Mouse (Mus musculus) gastrocnemius, postnatal 25 days (tissue): Measurements from ENCODE around the gene Dcp1a. TPM values are rescaled to one million over a fixed set of nuclear protein-coding genes. Genes with fewer than 3 reads are reported as not detected.
"Not testable (repeated sequence)": the region's sequence is repeated elsewhere in the genome, so short reads cannot be mapped to it uniquely, and the experiment has no call there.

Source experiments
- DNase-seq: peaks from one replicate; pipeline ENCODE4 v3.0.0; 2022
- total RNA-seq, 2 experiments: library from RNA; stranded (reverse); gene quantifications; 1 replicate in 1 of 2; 2 replicates in 1 of 2; pipeline ENCODE4 v1.2.3; 2021

The Dcp1a gene
- total RNA-seq, 2 experiments from 2014 or later, result 8.0 to 8.4 TPM

- DNase-seq, result no peak
Measured at GRCm38 (mm10) chr14:30519323-30519722, 40.0 kb downstream of the Dcp1a start.

GRCm38 (mm10) chr14:30523356-30523755 lies 44.0 kb downstream of the Dcp1a start:
- no peak for DNase-seq

- DNase-seq, result no peak
Measured at GRCm38 (mm10) chr14:30528392-30528791, 49.1 kb downstream of the Dcp1a start.

- no peak for DNase-seq
Measured at GRCm38 (mm10) chr14:30528961-30529360, 49.6 kb downstream of the Dcp1a start.

- no peak for DNase-seq
Measured at GRCm38 (mm10) chr14:30529454-30529853, 50.1 kb downstream of the Dcp1a start.

- DNase-seq, result no peak
Measured at GRCm38 (mm10) chr14:30530726-30531269, 51.5 kb downstream of the Dcp1a start.

- DNase-seq, result no peak
Measured at GRCm38 (mm10) chr14:30531431-30531830, 52.1 kb downstream of the Dcp1a start.

GRCm38 (mm10) chr14:30531896-30532295 lies 52.6 kb downstream of the Dcp1a start:
- DNase-seq, result no peak

GRCm38 (mm10) chr14:30533780-30534450 lies 54.6 kb downstream of the Dcp1a start:
- DNase-seq, result no peak

- DNase-seq, result peak; percentile 78
Measured at GRCm38 (mm10) chr14:30541541-30541940, 62.2 kb downstream of the Dcp1a start.

- DNase-seq, result not testable (repeated sequence)
Measured at GRCm38 (mm10) chr14:30543331-30543730, 64.0 kb downstream of the Dcp1a start.

GRCm38 (mm10) chr14:30548131-30548720 lies 68.9 kb downstream of the Dcp1a start, which contains the start of gene Tkt:
Tkt (plus strand) TSS chr14:30548359.
- peak; percentile 46 for DNase-seq

- peak; percentile 96 for DNase-seq
Measured at GRCm38 (mm10) chr14:30548965-30549776, 69.8 kb downstream of the Dcp1a start.

- no peak for DNase-seq
Measured at GRCm38 (mm10) chr14:30549777-30550149, 70.4 kb downstream of the Dcp1a start.

GRCm38 (mm10) chr14:30550232-30551070 lies 71.1 kb downstream of the Dcp1a start:
- DNase-seq, result no peak

GRCm38 (mm10) chr14:30551509-30551908 lies 72.2 kb downstream of the Dcp1a start:
- DNase-seq, result no peak

- DNase-seq, result no peak
Measured at GRCm38 (mm10) chr14:30551981-30552380, 72.6 kb downstream of the Dcp1a start.

- DNase-seq, result no peak
Measured at GRCm38 (mm10) chr14:30553185-30553584, 73.8 kb downstream of the Dcp1a start.

GRCm38 (mm10) chr14:30556651-30557050 lies 77.3 kb downstream of the Dcp1a start:
- DNase-seq, result no peak

GRCm38 (mm10) chr14:30557730-30558129 lies 78.4 kb downstream of the Dcp1a start:
- no peak for DNase-seq

GRCm38 (mm10) chr14:30559321-30559850 lies 80.1 kb downstream of the Dcp1a start:
- peak; percentile 78 for DNase-seq
